Mouse (Mus musculus) hindbrain, embryonic 12.5 days (tissue): ENCODE results near the gene Shcbp1. TPM values are rescaled to one million over a fixed set of nuclear protein-coding genes. Genes with fewer than 3 reads are reported as not detected.
"Not testable (repeated sequence)": the region's sequence is repeated elsewhere in the genome, so short reads cannot be mapped to it uniquely, and the experiment has no call there.

Experiments
- ATAC-seq: fragments of 200-750 bp; cut with Nextera tagmentation; 2 replicates; pipeline ENCODE4 v1.8.0; 2017; ENCODE audit warnings: moderate TSS enrichment; ENCODE audit not compliant: low FRiP score
- H3K27ac ChIP-seq: fragments of 300-500 bp; sonication (generic); 2 replicates; pipeline ENCODE4 v1.5.1; 2016; ENCODE audit warnings: mild to moderate bottlenecking
- H3K27me3 ChIP-seq: fragments of 300-500 bp; sonication (generic); 2 replicates; pipeline ENCODE4 v1.6.1; 2016; ENCODE audit warnings: mild to moderate bottlenecking
- H3K36me3 ChIP-seq: fragments of 300-500 bp; sonication (generic); 2 replicates; pipeline ENCODE4 v1.6.1; 2016; ENCODE audit warnings: mild to moderate bottlenecking
- H3K4me1 ChIP-seq: fragments of 300-500 bp; sonication (generic); 2 replicates; pipeline ENCODE4 v1.6.1; 2016
- H3K4me2 ChIP-seq: fragments of 300-500 bp; sonication (generic); replicated peaks from 2 replicates; pipeline ENCODE4 v1.6.1; 2016; ENCODE audit warnings: mild to moderate bottlenecking
- H3K4me3 ChIP-seq: fragments of 300-500 bp; sonication (generic); 2 replicates; pipeline ENCODE4 v1.5.1; 2016; ENCODE audit warnings: mild to moderate bottlenecking
- H3K9ac ChIP-seq: fragments of 300-500 bp; sonication (generic); 2 replicates; pipeline ENCODE4 v1.6.1; 2016; ENCODE audit warnings: mild to moderate bottlenecking, moderate library complexity
- H3K9me3 ChIP-seq: fragments of 300-500 bp; sonication (generic); replicated peaks from 2 replicates; pipeline ENCODE4 v1.6.1; 2016; ENCODE audit warnings: mild to moderate bottlenecking
- WGBS: fragments of 180-500 bp; shearing (Covaris S2); methylation state at CpG from one replicate; pipeline ENCODE4 v1.1.7; 2016; 5-methylcytosine and 5-hydroxymethylcytosine counted together
- polyA plus RNA-seq: library from polyadenylated mRNA; unstranded; fragments of >200 nt; fragmentation: Nextera tagmentation; extraction: Ambion mirVana; gene quantifications from 2 replicates; pipeline ENCODE4 v1.2.1, GENCODE M21; 2016

The Shcbp1 gene
- 44.1 and 45.7 TPM in 2 replicates for polyA plus RNA-seq

DNA sequence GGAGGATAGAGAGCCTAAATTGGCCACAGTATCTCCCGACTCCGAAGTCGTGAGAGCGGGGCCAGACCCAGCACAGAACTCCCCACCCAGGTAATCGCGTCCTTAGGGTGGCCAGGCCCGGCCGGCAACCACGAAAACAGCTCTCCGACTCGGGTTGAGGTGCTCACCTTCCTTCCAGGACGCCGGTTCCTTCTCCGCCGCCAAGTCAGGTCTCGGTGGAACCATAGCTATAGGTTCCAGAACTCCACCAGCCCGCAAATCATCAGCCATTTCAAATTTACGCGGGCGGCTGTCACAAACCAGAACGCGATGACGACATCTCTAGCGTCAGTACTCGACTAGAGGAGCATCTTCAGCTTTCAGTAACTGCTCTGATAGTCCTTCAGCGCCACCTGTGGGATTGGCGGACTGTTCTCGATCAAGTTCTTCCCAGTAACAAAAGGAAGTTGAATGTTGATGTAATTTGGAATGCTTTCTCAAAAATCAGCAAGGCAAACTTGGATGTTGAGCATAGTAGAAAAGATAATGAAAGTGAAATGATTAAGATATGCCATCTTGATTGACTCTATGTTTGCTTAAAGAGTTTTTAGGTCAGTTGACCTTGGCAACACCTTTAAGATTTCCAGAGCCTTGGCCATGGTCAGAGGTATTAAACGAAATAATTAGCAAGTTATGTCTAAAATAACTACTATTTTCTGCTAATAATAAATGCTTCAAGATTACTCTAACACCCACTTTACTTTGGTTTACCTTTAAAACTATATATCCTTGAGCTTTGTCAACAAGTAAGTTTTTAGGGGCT lies at the start of gene Shcbp1:
Shcbp1 (minus strand) TSS at position 314 of the 802 bp plus-strand sequence.
- Histone ChIP-seq H3K9ac (peak within 1 kb of the TSS; percentile 56), H3K27me3 (no peaks in the 10 kb centered on the region), H3K27ac (no peak within 1 kb of the TSS), H3K4me2 (peak within 1 kb of the TSS; percentile 65), H3K4me3 (peak within 1 kb of the TSS; percentile 60), H3K4me1 (peaks cover 15% of the 10 kb centered on the region), H3K9me3 (no peaks in the 10 kb centered on the region), H3K36me3 (peaks cover 6% of the 10 kb centered on the region; the same call in 1 of the 2 replicates)
- WGBS, result 5% methylated on average over 29 of the region's 29 CpGs
- peak; percentile 94 for ATAC-seq

GRCm38 (mm10) chr8:4808831-4809230 lies 29.5 kb upstream of the Shcbp1 start:
- no peaks in the 10 kb centered on the region for H3K27me3 ChIP-seq
- H3K36me3 ChIP-seq, result no peaks in the 10 kb centered on the region
- no peak for ATAC-seq
- H3K4me3 ChIP-seq, result no peak overlapping the region
- H3K4me2 ChIP-seq, result no peak overlapping the region
- no peaks in the 10 kb centered on the region for H3K4me1 ChIP-seq
- no peaks in the 10 kb centered on the region for H3K9me3 ChIP-seq
- no peak overlapping the region for H3K9ac ChIP-seq
- no peak overlapping the region for H3K27ac ChIP-seq
- WGBS, result 89% methylated on average over 4 of the region's 4 CpGs

GRCm38 (mm10) chr8:4800524-4801122 lies 21.3 kb upstream of the Shcbp1 start:
- H3K27ac ChIP-seq, result no peak overlapping the region
- H3K9me3 ChIP-seq, result no peaks in the 10 kb centered on the region; the same call in 1 of the 2 replicates
- no peaks in the 10 kb centered on the region for H3K27me3 ChIP-seq
- WGBS, result 58% methylated on average over 19 of the region's 19 CpGs
- H3K4me3 ChIP-seq, result no peak overlapping the region
- no peak overlapping the region for H3K9ac ChIP-seq
- H3K4me1 ChIP-seq, result no peaks in the 10 kb centered on the region
- no peaks in the 10 kb centered on the region for H3K36me3 ChIP-seq
- ATAC-seq, result no peak
- H3K4me2 ChIP-seq, result no peak overlapping the region

DNA sequence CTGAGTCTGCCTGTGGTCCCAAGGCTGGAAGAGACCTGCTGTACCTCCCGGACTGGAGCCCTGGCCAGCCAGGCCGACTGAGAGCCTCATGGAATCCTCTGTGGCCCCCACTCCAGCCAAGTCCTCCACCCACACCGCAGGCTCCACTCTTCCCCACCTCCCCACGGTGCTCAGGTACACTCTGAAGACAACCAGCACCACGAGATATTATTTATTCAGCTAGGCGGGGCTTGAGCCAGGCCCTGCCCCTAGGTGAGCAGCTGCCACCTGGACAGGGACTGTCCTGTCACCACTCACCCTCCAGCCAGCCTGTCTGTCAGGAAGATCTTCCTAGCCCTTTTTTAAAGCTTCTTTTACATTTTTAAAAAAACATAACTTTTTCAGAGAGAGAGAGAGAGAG lies 1.1 kb downstream of the Shcbp1 start:
- peak overlapping the region; percentile 65 for H3K4me2 ChIP-seq
- H3K27me3 ChIP-seq, result no peaks in the 10 kb centered on the region
- 0 out of 2 replicates have a peak, but pooled peaks cover 7% of the 10 kb centered on the region for H3K9me3 ChIP-seq
- no peak; the same call in 1 of the 2 replicates for ATAC-seq
- WGBS, result 73% methylated on average over 4 of the region's 6 CpGs
- peak overlapping the region; percentile 60 for H3K4me3 ChIP-seq
- H3K27ac ChIP-seq, result no peak overlapping the region
- peaks cover 6% of the 10 kb centered on the region; the same call in 1 of the 2 replicates for H3K36me3 ChIP-seq
- H3K9ac ChIP-seq, result no peak overlapping the region
- peaks cover 15% of the 10 kb centered on the region for H3K4me1 ChIP-seq

DNA sequence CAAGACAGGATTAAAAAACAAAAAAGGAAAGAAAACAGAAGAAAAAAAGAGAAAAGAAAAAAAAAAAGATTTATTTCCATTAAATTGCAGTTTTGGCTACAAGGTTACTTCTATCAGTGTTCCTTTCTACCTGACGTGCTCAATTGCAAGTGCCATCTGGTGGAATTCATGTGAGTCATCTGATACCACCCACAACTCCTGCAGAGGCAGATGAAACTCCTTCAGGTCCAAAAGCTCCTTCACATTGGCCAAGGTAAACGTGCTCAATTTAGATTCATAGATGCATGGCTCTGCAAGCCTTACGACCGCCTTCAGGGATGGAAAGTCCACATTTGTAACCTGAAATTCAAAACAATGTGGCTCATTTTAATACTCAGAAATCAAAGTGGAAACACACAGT lies 14.6 kb downstream of the Shcbp1 start:
- Histone ChIP-seq H3K27me3 (no peaks in the 10 kb centered on the region), H3K4me1 (no peaks in the 10 kb centered on the region), H3K4me2 (no peak overlapping the region), H3K27ac (no peak overlapping the region), H3K9ac (no peak overlapping the region), H3K36me3 (no peaks in the 10 kb centered on the region), H3K4me3 (no peak overlapping the region), H3K9me3 (no peaks in the 10 kb centered on the region)
- WGBS, result 95% methylated on average over 4 of the region's 4 CpGs
- ATAC-seq, result no peak

GRCm38 (mm10) chr8:4753048-4753447 lies 26.3 kb downstream of the Shcbp1 start:
- no peak overlapping the region for H3K9ac ChIP-seq
- no peaks in the 10 kb centered on the region for H3K4me1 ChIP-seq
- H3K27ac ChIP-seq, result no peak overlapping the region
- no peaks in the 10 kb centered on the region for H3K9me3 ChIP-seq
- no peak overlapping the region for H3K4me3 ChIP-seq
- 0 out of 2 replicates have a peak, but pooled peaks cover 4% of the 10 kb centered on the region for H3K36me3 ChIP-seq
- no peak overlapping the region for H3K4me2 ChIP-seq
- no peak for ATAC-seq
- H3K27me3 ChIP-seq, result no peaks in the 10 kb centered on the region
- WGBS, result 94% methylated on average over 5 of the region's 5 CpGs

- no peaks in the 10 kb centered on the region for H3K27me3 ChIP-seq
- no peak overlapping the region for H3K9ac ChIP-seq
- H3K4me2 ChIP-seq, result no peak overlapping the region
- no peak for ATAC-seq
- no peak overlapping the region for H3K4me3 ChIP-seq
- no peaks in the 10 kb centered on the region for H3K4me1 ChIP-seq
- H3K36me3 ChIP-seq, result peaks cover 3% of the 10 kb centered on the region
- no peak overlapping the region for H3K27ac ChIP-seq
- no peaks in the 10 kb centered on the region for H3K9me3 ChIP-seq
- 75% methylated on average over 1 of the region's 1 CpGs for WGBS
Measured at GRCm38 (mm10) chr8:4730942-4731341, 48.4 kb downstream of the Shcbp1 start.

GRCm38 (mm10) chr8:4715546-4715945 lies 63.8 kb downstream of the Shcbp1 start:
- no peaks in the 10 kb centered on the region for H3K4me1 ChIP-seq
- no peak overlapping the region for H3K4me2 ChIP-seq
- H3K9ac ChIP-seq, result no peak overlapping the region
- WGBS, result 56% methylated on average over 2 of the region's 2 CpGs
- ATAC-seq, result no peak
- no peaks in the 10 kb centered on the region for H3K36me3 ChIP-seq
- no peak overlapping the region for H3K27ac ChIP-seq
- H3K27me3 ChIP-seq, result no peaks in the 10 kb centered on the region
- no peaks in the 10 kb centered on the region for H3K9me3 ChIP-seq
- no peak overlapping the region for H3K4me3 ChIP-seq

GRCm38 (mm10) chr8:4708346-4708745 lies 71.0 kb downstream of the Shcbp1 start:
- H3K4me3 ChIP-seq, H3K9me3 ChIP-seq, H3K4me1 ChIP-seq, H3K4me2 ChIP-seq, H3K27me3 ChIP-seq, ATAC-seq, H3K9ac ChIP-seq, H3K36me3 ChIP-seq, H3K27ac ChIP-seq: not testable (repeated sequence)
- 78% methylated on average over 5 of the region's 5 CpGs for WGBS

- WGBS, result 87% methylated on average over 7 of the region's 7 CpGs
- ATAC-seq, result not testable (repeated sequence)
Measured at GRCm38 (mm10) chr8:4707916-4708315, 71.5 kb downstream of the Shcbp1 start.

DNA sequence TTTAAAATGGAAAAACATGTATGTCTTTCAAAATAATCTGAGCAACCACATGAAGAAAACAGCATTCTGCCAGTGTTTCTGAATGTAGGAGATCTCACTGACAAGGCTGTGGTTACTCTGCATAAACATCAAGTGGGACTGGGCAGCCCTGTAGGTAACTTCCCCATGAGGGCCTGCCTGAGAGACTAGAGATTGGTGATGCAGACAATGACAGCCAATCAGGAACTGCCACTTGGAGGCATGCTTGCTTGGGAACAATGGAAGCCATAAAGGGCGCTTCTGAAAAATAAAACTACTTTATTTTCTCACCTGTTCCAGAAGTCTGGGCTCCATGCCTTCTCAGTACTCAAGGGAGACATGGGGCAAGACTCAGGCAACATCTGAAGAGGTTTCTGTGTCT lies 87.7 kb downstream of the Shcbp1 start:
- H3K27me3 ChIP-seq, result no peaks in the 10 kb centered on the region
- H3K9me3 ChIP-seq, result 0 out of 2 replicates have a peak, but pooled peaks cover 4% of the 10 kb centered on the region
- H3K4me3 ChIP-seq, result no peak overlapping the region
- H3K36me3 ChIP-seq, result no peaks in the 10 kb centered on the region
- H3K4me1 ChIP-seq, result no peaks in the 10 kb centered on the region
- H3K27ac ChIP-seq, result no peak overlapping the region
- 58% methylated on average over 1 of the region's 1 CpGs for WGBS
- H3K9ac ChIP-seq, result no peak overlapping the region
- no peak for ATAC-seq
- no peak overlapping the region for H3K4me2 ChIP-seq

More at GRCm38 (mm10) chr8:4707916-4708315, 71.5 kb downstream of the Shcbp1 start:
- not testable (repeated sequence) for H3K4me3 ChIP-seq, H3K27ac ChIP-seq, H3K9ac ChIP-seq, H3K36me3 ChIP-seq, H3K9me3 ChIP-seq, H3K27me3 ChIP-seq, H3K4me2 ChIP-seq, H3K4me1 ChIP-seq
